Mouse (Mus musculus): ENCODE data around the gene Mfsd4b3. TPM values are rescaled to one million over a fixed set of nuclear protein-coding genes. Genes with fewer than 3 reads are reported as not detected.
A peak's percentile ranks its signal among the peaks of the same experiment; 100 is the strongest.
"Not testable (repeated sequence)": the region's sequence is repeated elsewhere in the genome, so short reads cannot be mapped to it uniquely, and the experiment has no call there.

Gene Mfsd4b3
- total RNA-seq, 2 experiments from 2014 or later = 0.25 TPM; not detected in 1

- peak; percentile 58 for ATAC-seq (replicated peaks; ENCODE audit: poor library complexity)
These were observed 33.3 kb downstream of the Mfsd4b3 start, which contains the start of gene Mfsd4b2 for GRCm38 (mm10) chr10:39926616-39927139. TSS of gene Mfsd4b2 (minus strand) at chr10:39926923.

- not testable (repeated sequence) for ATAC-seq (replicated peaks; ENCODE audit: poor library complexity)
These were observed 35.4 kb downstream of the Mfsd4b3 start for GRCm38 (mm10) chr10:39924556-39924955.

GRCm38 (mm10) chr10:39912616-39913015 is 47.3 kb downstream of the Mfsd4b3 start:
- no peak for ATAC-seq (replicated peaks; ENCODE audit: poor library complexity)

- ATAC-seq (replicated peaks; ENCODE audit: poor library complexity) = peak; percentile 52
These were observed 51.0 kb downstream of the Mfsd4b3 start for GRCm38 (mm10) chr10:39908768-39909441.

GRCm38 (mm10) chr10:39906799-39907658 is 52.9 kb downstream of the Mfsd4b3 start:
- no peak for ATAC-seq (replicated peaks; ENCODE audit: poor library complexity)

- no peak for ATAC-seq (replicated peaks; ENCODE audit: poor library complexity)
These were observed 55.8 kb downstream of the Mfsd4b3 start for GRCm38 (mm10) chr10:39904191-39904590.

- ATAC-seq (replicated peaks; ENCODE audit: poor library complexity) = peak; percentile 91
These were observed 61.0 kb downstream of the Mfsd4b3 start, which contains the start of gene Mfsd4b4 for GRCm38 (mm10) chr10:39898874-39899371. TSS of gene Mfsd4b4 (minus strand) at chr10:39899238.

Other genes with a start within 250 kb of the Mfsd4b3 start
- 35.6 and 40.7 TPM in 2 replicates for gene Rev3l, start 228.0 kb downstream of the Mfsd4b3 start, total RNA-seq (2015)
- gene Rev3l, start 228.0 kb downstream of the Mfsd4b3 start, total RNA-seq (2017) = 18.8 and 23.7 TPM in 2 replicates
- 4.9 and 6.6 TPM in 2 replicates for gene Mfsd4b4, start 60.9 kb downstream of the Mfsd4b3 start, total RNA-seq (2015)
- 5.4 and 6.1 TPM in 2 replicates for gene Mfsd4b4, start 60.9 kb downstream of the Mfsd4b3 start, total RNA-seq (2017)
- not detected in 2 replicates for gene Mfsd4b2, start 33.2 kb downstream of the Mfsd4b3 start, total RNA-seq (2015)
- not detected in 2 replicates for gene Mfsd4b2, start 33.2 kb downstream of the Mfsd4b3 start, total RNA-seq (2017)
- gene Mfsd4b5, start 26.5 kb upstream of the Mfsd4b3 start, total RNA-seq (2015) = 0.44 and 0.56 TPM in 2 replicates
- 0.37 and 0.71 TPM in 2 replicates for gene Mfsd4b5, start 26.5 kb upstream of the Mfsd4b3 start, total RNA-seq (2017)
- 0.07 TPM in 1 of 2 replicates, not detected in the other for gene Mfsd4b1, start 65.1 kb upstream of the Mfsd4b3 start, total RNA-seq (2015)
- not detected in 2 replicates for gene Mfsd4b1, start 65.1 kb upstream of the Mfsd4b3 start, total RNA-seq (2017)
- gene Slc16a10, start 182.1 kb upstream of the Mfsd4b3 start, total RNA-seq (2015) = 39.2 and 40.8 TPM in 2 replicates
- gene Slc16a10, start 182.1 kb upstream of the Mfsd4b3 start, total RNA-seq (2017) = 23.9 and 24.4 TPM in 2 replicates

Data from megakaryocyte progenitor cell, adult 5-6 weeks (primary cell).